Mouse (Mus musculus) lung, postnatal 25 days (tissue): ENCODE results near the gene 1700034I23Rik.
"Not testable (repeated sequence)": the region's sequence is repeated elsewhere in the genome, so short reads cannot be mapped to it uniquely, and the experiment has no call there.

Experiments
- DNase-seq: peaks from one replicate; pipeline ENCODE4 v3.0.0; 2022; ENCODE audit warnings: low spot score

The 1700034I23Rik gene

GRCm38 (mm10) chr3:40902443-40902842 lies at the start of gene 1700034I23Rik:
TSS of gene 1700034I23Rik (minus strand) at chr3:40902543.
- not testable (repeated sequence) for DNase-seq

DNA sequence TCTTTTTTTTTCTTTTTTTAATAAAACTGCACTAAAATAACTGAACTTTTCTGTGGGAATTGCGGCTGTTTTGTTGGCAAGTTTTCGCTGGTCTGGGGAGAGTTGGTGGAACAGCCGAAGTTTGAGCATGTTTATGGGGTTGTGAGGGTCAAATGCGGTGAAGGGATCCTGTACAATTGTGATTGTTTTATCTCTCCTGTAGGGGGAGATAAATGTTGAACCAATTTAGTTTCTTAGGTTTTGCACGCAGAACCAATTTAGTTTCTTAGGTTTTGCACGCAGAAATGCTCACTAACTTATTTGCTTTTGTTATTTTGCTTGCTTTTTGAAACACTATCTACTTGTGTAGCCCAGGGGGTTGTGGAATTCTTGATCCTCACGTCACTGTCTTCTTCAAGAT lies 49.0 kb upstream of the 1700034I23Rik start:
- peak; percentile 8 for DNase-seq

- peak; percentile 59 for DNase-seq
Measured at GRCm38 (mm10) chr3:40950601-40951201, 48.4 kb upstream of the 1700034I23Rik start.

- DNase-seq: peak; percentile 2
Measured at GRCm38 (mm10) chr3:40949903-40950600, 47.7 kb upstream of the 1700034I23Rik start.

GRCm38 (mm10) chr3:40949170-40949902 lies 47.0 kb upstream of the 1700034I23Rik start, which contains the start of gene Larp1b:
TSS of gene Larp1b (plus strand) at chr3:40949828.
- DNase-seq: peak; percentile 99

GRCm38 (mm10) chr3:40939019-40939418 lies 36.7 kb upstream of the 1700034I23Rik start:
- no peak for DNase-seq

DNA sequence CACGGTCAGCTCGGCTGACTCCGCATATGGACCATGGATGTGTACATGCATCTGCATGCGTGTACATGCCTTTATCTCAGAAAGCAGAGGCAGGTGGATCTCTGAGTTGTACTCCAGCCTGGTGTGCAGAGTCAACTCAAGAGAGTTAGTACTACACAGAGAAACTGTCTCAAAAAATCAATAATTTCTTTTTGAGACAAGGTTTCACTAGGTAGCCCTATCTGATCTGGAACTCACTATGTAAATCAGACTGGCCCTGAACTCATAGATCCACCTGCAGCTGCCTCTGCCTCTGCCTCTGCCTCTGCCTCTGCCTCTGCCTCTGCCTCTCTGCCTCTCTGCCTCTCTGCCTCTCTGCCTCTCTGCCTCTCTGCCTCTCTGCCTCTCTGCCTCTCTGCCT lies 36.2 kb upstream of the 1700034I23Rik start:
- no peak for DNase-seq

GRCm38 (mm10) chr3:40938189-40938588 lies 35.8 kb upstream of the 1700034I23Rik start:
- DNase-seq: no peak

GRCm38 (mm10) chr3:40894336-40894735 lies 8.0 kb downstream of the 1700034I23Rik start:
- DNase-seq: not testable (repeated sequence)

- peak; percentile 98 for DNase-seq
Measured at GRCm38 (mm10) chr3:40893816-40894258, 8.5 kb downstream of the 1700034I23Rik start.

- not testable (repeated sequence) for DNase-seq
Measured at GRCm38 (mm10) chr3:40853123-40853738, 49.1 kb downstream of the 1700034I23Rik start.
